Mouse (Mus musculus): ENCODE results near the gene Limd1.

Limd1 gene

GRCm38 (mm10) chr9:123481136-123481535 lies 2.6 kb downstream of the Limd1 start:
- in situ Hi-C loops (cut with MboI, MseI): no loop called here

GRCm38 (mm10) chr9:123483598-123483997 lies 5.1 kb downstream of the Limd1 start:
- in situ Hi-C loops (cut with MboI, MseI): no loop called here

- in situ Hi-C loops (cut with MboI, MseI): loop anchor here (5.0 kb wide), 1 partner anchor 42 kb away; the partner anchor contains the start of gene Sacm1l
These were observed 6.3 kb downstream of the Limd1 start for GRCm38 (mm10) chr9:123484830-123485229.

- in situ Hi-C loops (cut with MboI, MseI): loop anchor here (5.0 kb wide), 1 partner anchor 42 kb away; the partner anchor contains the start of gene Sacm1l
These were observed 7.1 kb downstream of the Limd1 start for GRCm38 (mm10) chr9:123485561-123485960.

GRCm38 (mm10) chr9:123486635-123487034 lies 8.1 kb downstream of the Limd1 start:
- in situ Hi-C loops (cut with MboI, MseI): loop anchor here (5.0 kb wide), 1 partner anchor 41 kb away; the partner anchor contains the start of gene Sacm1l

GRCm38 (mm10) chr9:123489073-123489472 lies 10.6 kb downstream of the Limd1 start:
- in situ Hi-C loops (cut with MboI, MseI): loop anchor here (5.0 kb wide), 1 partner anchor 38 kb away; the partner anchor contains the start of gene Sacm1l

GRCm38 (mm10) chr9:123489727-123490343 lies 11.3 kb downstream of the Limd1 start:
- in situ Hi-C loops (cut with MboI, MseI): loop anchor here (5.0 kb wide), 1 partner anchor 37 kb away; the partner anchor contains the start of gene Sacm1l

- in situ Hi-C loops (cut with MboI, MseI): no loop called here
These were observed 12.4 kb downstream of the Limd1 start for GRCm38 (mm10) chr9:123490930-123491329.

- in situ Hi-C loops (cut with MboI, MseI): no loop called here
These were observed 13.5 kb downstream of the Limd1 start for GRCm38 (mm10) chr9:123491917-123492585.

GRCm38 (mm10) chr9:123496665-123497064 lies 18.2 kb downstream of the Limd1 start:
- in situ Hi-C loops (cut with MboI, MseI): no loop called here

GRCm38 (mm10) chr9:123497906-123498305 lies 19.4 kb downstream of the Limd1 start:
- in situ Hi-C loops (cut with MboI, MseI): no loop called here

- in situ Hi-C loops (cut with MboI, MseI): no loop called here
These were observed 22.0 kb downstream of the Limd1 start for GRCm38 (mm10) chr9:123500480-123500879.

GRCm38 (mm10) chr9:123503171-123503834 lies 24.8 kb downstream of the Limd1 start:
- in situ Hi-C loops (cut with MboI, MseI): no loop called here

- in situ Hi-C loops (cut with MboI, MseI): no loop called here
These were observed 25.8 kb downstream of the Limd1 start for GRCm38 (mm10) chr9:123504325-123504724.

- in situ Hi-C loops (cut with MboI, MseI): no loop called here
These were observed 27.1 kb downstream of the Limd1 start for GRCm38 (mm10) chr9:123505598-123505997.

GRCm38 (mm10) chr9:123506270-123507146 lies 28.0 kb downstream of the Limd1 start:
- in situ Hi-C loops (cut with MboI, MseI): no loop called here

- in situ Hi-C loops (cut with MboI, MseI): no loop called here
These were observed 28.9 kb downstream of the Limd1 start for GRCm38 (mm10) chr9:123507380-123507779.

GRCm38 (mm10) chr9:123508986-123509385 lies 30.5 kb downstream of the Limd1 start:
- in situ Hi-C loops (cut with MboI, MseI): no loop called here

- in situ Hi-C loops (cut with MboI, MseI): no loop called here
These were observed 31.4 kb downstream of the Limd1 start for GRCm38 (mm10) chr9:123509638-123510604.

- in situ Hi-C loops (cut with MboI, MseI): no loop called here
These were observed 32.4 kb downstream of the Limd1 start for GRCm38 (mm10) chr9:123510926-123511325.

Measured in regulatory T cell (primary cell).